Mouse (Mus musculus): ENCODE results near the gene Alyref.

Gene Alyref

DNA sequence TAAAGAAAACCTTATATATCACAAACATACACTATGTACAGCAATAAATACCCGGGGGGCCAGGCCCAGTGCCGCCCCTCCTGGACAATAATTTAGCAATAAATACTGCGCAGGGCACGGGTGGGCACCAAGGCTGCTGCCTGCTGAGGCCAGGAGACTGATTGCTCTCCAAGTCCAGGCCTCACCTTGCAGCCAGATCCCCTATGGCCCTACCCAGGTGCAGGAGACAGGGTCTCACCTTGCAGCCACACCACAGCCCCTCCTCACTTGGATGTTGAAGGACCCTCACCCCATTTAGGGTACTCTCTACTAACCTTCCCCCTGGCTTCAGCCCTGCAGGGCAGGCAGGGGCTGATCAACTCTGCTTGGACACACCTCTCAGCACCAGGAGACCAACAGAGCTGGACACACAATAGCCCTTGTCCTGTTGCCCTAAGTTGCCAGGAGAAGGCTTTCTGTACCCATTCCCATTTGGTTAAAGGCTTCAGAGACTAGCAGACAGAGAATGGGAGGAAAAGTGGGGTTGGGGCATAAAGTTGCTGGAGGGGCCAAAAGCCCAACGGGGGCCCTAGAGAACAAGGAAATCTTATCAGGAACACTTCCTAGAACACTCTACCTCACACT is 27.1 kb upstream of the Alyref start, which contains the start of gene Sirt7:
Sirt7 (minus strand) TSS at position 89 of the 624 bp plus-strand sequence.
- no peak for DNase-seq (ENCODE audit: low spot score)

DNA sequence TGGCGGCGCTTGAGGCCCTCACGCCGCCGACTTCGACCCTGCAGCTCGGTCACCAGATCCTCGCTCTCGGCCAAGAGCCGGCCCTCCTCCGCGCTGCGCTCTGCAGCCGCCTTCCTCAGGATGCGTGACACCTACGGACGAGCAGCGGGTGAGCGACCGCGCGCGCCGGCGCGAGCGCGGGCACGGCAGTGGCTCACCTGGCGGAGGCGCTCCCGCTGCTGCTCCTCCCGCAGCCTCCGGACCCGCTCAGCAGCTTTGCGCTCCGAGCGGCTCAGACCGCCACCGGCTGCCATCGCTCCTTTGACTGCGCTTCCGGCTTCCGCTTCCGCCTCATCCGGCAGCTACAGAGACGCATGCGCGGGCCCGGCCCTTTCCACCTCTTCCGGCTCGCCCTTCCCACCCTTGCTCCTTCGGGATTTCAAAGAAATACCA is 26.5 kb upstream of the Alyref start:
- peak; percentile 90 for DNase-seq (ENCODE audit: low spot score)

DNA sequence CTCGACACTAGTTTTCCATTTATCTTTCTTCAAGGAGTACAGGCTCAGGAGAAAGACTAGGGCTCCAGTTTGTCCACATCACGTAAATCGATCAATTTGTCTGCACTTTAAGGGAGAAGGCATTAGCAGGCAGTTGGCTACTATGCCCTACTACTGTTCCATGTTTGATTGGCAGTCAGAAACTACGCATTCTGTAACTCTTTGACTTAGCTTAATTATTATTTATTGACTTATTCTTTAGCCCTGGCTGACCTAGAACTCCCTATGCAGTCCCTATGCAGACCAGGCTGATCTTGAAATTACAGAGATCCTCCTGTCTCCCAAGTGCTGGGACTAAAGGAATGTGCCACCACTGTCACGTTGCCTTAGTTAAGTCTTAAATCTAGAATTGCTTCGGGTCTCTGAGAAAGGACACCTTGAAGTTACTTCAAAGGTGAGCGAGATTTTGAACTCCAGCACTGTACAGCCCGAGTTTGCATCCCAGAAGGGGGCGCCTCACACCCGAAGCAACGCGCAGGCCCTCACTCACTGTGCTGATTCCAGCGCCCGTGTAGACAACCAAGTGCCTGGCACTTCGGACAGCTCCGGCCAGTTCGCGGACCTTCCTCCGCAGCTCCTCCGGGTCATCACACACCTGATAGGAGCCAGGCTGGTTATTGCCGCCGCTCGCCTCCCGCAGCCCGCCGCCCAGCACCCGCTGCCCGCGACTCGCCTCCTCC is 26.0 kb upstream of the Alyref start:
- peak; percentile 84 for DNase-seq (ENCODE audit: low spot score)

DNA sequence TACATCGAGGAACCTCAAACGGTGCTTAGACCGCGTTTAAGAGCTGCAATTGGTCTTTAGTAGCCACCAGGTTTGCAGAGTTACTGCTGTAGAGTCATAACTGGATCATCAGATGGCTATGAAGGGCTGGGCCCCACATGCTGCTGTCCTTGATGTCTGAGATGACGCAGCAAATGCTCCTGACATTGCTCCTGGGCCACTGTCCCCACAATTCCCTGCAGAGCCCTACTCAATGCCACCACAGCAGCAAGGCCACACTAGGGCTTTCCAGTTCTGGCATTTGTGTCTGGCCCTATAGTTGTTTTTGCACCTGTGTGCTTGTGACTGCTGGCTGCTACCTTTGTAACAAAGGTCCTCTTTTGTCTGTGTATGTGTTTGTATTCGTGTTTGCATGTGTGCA is 24.6 kb upstream of the Alyref start:
- DNase-seq (ENCODE audit: low spot score) = no peak

DNA sequence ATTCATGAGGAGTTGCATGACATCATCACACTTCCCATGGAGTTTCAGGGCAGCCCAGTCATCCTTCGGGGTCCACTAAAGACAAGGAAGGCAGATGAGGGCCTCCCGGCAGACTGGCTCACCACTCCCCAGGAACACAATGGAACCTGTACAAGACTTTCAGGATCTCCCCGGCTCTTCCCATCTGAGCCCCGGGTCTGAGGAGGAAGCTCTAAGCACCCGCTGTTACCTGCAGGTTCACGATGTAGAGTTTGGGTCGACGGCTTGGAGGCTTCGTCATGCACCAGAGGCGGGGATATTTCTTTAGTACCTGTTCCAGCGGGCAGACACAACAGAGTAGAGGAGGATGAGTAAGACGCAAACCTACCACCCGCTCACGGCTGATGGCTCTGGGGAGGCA is 22.0 kb upstream of the Alyref start:
- no peak for DNase-seq (ENCODE audit: low spot score)

DNA sequence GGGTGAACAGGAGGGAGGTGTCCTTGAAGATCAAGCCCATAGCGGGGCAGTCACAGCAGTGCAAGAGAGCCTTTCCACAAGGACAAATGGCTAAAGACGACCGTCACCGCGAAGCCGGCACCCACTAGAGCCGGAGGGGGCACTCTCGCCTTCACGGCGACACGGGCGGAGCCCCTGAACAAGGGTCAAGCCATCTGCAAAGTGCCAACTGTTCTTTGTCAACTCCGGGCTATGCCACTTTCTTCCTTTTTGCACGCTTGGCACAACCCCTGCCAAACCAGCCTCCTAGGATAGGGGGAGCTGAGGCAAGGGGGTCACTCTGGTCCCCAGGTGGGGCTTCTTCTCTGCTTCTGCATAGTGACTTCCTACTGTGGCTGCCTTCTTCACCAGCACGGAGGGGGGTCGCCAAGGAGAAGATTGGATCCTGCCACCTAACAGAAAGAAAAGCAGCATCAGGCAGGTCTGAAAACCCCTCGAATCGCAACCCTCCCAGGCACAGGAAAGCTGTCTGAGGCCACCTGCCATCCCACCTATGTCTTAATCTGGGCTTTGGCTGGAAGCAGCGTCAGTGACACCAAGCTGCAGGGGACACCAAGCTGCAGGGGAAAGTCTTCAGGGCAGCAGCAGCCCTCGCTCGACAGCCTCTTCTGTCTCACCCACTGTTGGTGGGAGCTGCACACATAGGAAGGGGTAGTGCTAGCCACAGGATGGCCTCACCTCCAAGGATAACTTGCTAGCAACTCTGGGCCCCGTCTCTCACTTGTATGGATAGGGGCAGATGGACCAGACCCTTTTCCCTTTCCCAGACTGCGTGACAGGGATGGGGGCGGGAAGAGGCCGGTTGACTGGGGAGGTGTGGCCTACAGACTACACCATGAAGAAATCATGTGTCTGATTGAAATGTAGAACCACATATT is 20.7 kb upstream of the Alyref start:
- no peak for DNase-seq (ENCODE audit: low spot score)

DNA sequence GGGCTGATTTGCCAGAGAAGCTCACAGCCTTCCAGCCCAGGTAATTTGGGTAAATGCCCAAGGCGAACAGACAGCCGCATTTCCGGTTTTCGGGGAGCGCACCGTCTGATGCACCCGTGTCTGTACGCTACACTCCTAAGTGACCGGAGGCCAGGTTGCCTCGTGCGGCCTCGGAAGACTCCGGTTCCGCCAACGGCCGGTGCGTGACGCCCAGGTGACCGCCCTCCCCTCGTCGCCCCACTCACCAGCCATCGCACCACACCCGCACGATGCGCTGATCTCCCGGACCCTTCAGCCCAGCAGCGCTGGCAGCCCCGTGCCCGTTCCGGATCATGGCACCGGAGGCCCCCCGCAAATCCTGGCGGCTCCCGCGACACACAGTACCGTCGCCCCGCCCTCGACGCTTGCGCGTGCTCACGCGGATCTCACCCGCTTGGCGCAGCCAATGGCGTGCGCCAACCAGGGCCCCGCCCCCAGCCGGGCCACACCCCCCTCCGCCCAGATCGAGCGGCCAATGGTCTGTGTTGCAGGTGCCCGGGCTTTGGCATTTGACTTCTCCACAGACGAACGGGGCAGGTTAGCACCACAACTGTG is 19.5 kb upstream of the Alyref start, which contains the start of gene Pcyt2:
Pcyt2 (minus strand) TSS at position 418 of the 594 bp plus-strand sequence.
- peak; percentile 96 for DNase-seq (ENCODE audit: low spot score)

DNA sequence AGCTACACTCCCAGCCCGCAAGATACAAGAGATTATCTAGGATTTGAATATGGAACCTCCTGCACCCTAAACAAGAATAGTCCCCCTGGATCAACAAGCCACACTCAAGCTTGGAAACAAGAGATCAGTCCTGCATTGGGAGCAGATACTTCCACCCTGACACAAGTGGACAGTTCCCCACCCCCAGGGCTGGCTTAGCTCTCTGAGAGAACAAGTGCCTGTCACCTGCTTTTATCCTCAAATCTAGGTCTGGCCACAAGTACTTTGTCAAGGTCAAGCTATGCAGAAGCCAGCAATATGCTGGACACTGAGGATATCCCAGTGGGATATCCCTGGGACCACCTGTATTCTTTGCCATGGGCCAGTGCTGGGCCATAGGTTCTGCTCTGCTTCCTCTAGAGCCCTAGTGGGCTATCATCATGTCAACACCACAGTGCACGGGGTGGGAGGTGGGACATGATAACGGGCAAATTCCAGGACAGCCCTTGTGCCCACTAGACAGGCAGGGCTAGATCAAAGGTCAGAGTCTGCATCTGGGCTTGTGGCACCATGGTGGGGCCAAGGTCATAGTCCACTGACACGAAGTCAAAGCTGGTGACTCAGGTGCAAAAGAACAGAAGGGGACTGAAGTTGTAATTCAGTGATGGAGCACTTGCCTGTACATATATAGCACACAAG is 18.6 kb upstream of the Alyref start:
- DNase-seq (ENCODE audit: low spot score) = no peak

DNA sequence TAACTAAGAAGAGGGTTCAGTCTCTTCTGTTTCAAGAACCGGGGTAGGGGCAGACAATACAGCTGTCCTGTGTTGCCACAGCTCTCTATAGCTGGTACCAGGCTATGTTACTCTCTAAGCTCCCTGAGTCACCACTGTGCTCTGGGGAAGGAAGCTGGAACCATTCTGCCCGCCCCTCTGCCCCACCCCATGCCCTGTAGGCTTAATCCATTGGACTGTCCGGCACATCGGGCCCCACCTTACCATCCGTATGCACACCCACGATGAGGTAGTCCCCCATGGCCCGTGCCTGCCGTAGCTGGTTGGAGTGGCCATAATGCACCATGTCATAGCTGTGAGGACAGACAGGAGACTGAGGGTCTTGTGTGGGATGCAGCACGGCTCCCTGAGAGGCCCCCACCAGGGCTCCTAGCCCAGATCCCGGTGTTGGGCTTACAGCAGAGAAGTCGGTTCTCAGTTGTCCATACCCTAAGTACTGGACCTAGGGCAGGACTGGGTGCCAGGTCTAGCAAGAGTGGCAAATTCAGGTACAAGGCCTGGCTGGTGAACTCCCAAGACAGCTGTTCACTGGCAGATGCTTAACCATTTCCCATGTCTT is 17.5 kb upstream of the Alyref start:
- DNase-seq (ENCODE audit: low spot score) = peak; percentile 40

DNA sequence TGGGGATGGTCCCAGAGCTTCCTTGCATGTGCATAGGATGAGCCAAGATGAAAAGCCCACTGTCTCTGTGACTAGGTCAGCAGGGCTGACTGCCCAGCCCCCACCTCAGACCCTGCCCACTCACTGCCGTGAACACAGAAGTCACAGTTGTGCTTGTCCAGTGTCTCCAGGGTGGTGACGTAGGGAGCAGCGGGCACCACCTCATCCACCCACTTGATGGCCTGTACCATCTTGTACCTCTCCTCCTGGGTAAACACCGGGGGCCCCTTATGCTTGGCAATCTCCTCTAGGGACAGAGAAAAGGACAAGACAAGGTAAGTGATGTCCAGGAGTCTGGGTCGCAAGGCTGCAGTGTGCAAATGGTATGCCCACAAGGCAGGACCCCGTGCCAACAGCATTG is 17.0 kb upstream of the Alyref start:
- DNase-seq (ENCODE audit: low spot score) = peak; percentile 40

DNA sequence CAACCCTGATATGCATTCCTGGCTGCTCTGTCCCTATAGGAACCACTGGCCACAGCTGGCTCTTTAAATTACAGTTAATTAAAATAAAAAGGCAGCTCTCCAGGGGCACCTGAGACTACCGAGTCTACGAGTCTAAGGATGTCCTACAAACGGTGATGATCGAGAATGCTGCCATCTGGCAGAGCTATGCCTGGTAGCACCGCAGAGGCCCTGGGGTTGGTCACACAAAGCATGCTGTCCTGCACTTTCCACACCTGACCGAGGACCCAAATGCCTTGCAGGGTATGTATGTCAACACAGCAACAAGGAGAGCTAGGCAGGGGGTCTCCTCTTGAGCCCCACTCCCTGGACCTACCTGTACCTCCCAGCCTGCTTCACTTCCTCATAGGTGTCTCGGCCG is 15.8 kb upstream of the Alyref start:
- DNase-seq (ENCODE audit: low spot score) = peak; percentile 39

DNA sequence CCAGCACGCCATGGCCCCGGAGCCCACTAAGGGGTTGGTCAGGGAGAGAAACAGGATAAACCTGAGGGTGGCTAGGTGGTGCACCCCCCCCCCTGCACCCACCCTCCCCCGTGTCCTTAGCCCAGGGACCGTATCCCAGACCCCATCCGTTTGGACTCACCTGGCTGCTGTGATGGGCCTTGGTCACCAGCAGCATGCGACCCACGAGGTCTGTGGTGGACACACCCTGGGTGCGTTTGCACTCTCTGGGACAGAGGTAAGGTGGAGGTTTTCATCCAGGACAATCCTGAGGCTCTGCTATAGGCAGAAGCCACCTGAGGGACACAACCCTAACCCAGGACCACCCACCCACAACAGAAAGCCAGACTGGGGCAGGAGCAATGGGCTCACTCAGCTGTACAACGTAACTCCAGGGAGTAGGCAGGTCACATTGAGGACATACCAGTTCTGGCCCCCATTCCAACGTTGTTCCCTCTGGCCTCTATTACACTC is 15.4 kb upstream of the Alyref start:
- peak; percentile 40 for DNase-seq (ENCODE audit: low spot score)

DNA sequence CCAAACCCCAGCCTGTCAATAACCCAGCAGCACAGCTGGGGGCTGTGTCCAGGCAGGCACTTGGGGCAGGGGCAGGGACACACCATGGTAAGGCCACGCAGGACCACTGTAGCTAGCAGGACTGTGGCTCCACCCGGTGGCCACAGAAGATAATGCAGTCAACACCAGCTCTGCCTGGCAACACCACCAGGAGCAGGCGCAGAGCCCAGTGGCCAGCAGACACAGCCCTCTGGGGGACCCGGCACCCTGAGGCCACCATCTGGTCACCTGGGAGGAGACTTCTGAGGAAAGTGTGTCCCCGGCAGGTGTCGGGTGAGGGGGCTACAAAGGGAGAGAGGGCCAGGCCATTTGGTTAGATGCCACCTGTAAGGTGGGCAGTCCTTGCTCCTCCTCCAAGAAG is 14.6 kb upstream of the Alyref start:
- DNase-seq (ENCODE audit: low spot score) = peak; percentile 86

DNA sequence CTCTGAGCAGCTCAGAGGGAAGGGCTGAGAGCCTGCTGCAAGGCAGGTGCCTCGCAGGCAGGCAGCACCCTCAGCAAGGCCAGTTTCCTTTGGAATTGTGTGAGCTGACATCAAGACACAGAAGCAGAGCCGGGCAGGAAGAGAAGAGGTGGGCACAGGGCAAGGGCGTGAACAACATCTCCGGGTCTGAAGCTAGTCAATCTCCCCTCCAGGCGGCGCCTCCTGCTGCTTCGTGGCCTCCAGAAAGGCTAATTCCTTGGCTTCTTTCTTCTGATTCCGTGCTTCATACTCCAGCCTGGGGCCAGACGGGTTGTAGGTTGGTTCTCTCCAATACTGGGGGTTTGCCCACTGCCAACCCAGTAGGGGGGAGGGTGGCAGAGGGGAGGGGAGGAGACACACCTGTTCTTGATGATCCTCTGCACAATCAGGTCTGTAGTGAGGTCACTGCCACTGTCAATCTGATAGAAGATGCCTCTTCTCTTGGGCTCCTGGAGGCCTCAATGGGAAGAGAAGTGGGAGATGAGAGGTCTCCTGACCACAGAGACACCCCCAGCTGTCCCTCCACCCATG is 12.4 kb upstream of the Alyref start:
- no peak for DNase-seq (ENCODE audit: low spot score)

DNA sequence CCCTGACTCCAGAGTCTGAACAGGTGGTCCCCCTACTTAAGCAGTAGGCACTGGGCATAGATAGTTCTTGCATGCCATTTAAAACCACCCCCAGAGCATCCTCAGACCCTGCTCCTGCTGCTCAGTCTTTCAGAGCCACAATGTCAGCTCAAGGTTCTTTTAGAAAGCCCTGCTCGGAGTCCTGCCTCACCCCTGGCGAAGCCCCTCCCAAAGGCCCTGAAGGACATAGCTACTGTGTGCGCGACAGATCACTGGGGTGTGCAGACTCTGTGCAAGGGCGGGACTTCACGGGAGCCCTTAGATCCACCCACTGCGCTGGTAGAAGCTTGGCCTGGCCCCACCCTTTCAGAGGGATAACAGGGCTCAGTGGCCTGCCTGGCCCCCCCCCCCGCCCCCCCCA is 11.1 kb upstream of the Alyref start:
- peak; percentile 45 for DNase-seq (ENCODE audit: low spot score)

DNA sequence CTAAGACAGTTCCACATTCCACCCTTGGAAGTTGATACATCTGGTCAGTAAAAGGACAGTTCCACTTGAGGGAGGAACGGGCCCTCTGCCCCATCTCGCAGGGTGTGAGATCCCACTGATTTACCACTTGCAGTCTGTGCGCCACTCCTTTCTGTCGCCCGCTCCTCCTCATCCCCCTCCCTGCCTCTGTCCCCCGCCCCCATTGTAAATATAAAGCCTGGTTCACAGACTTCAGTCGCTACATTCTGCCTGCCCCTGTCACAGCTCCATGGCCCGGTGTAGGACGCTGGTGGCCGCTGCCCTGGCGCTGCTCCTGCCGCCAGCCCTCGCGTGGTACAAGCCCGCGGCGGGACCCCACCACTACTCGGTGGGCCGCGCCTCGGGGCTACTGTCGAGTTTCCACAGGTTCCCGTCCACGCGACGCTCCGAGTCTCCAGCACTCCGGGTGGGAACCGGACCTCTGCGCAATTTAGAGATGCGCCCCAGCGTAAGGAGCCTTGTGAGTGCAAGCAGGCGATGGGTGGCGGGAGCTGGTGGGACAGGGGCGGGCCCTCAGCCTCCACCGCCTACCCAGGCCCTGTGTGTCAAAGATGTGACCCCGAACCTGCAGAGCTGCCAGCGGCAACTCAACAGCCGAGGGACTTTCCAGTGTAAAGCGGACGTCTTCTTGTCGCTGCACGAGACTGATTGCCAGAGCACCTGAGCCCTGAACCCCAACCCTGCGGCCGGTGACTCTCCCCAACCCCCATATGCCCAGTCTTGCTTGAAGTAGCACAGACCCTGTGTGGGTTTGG is 10.3 kb upstream of the Alyref start, which contains the start of gene Npb:
Npb (plus strand) TSS at position 237 of the 794 bp plus-strand sequence.
- DNase-seq (ENCODE audit: low spot score) = peak; percentile 51

DNA sequence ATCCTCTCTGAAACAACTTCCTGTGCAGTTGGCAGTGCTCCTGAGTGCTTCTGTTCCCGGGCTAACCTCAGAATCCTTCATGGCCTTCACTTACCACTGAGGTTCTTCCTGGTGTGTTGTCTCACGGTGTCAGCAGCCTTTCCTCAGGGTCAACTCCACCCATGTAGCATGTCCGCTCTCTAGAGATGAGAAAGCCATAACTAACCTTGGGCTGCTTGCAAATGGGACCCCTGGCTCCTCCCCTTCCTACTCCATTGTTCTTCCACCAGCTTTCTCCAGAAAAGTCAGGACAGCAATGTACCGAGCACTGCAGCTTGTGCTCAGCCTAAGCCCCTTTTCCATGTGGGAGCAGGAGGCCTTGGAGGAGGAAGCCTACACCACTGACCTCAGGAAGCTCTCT is 8.6 kb upstream of the Alyref start:
- no peak for DNase-seq (ENCODE audit: low spot score)

DNA sequence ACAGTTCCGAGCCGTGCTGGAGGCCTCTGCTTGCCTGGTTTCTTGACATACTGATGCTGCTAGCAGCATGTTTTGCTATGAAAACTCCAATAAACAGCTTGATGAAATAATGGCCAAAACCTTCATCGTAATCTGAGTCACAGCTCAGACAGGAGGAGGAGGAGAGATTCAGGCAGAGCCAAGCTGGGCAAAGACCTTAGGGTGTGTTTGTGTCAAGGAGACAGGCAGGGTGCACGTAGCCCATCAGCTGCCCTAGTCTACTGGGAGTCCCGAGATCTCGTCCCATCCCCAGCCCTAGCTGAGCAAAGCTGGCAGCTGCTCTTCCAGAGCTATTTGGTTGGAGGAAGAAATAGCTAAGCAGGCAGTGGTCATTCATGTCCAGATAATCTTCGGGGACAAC is 7.5 kb upstream of the Alyref start:
- no peak for DNase-seq (ENCODE audit: low spot score)

DNA sequence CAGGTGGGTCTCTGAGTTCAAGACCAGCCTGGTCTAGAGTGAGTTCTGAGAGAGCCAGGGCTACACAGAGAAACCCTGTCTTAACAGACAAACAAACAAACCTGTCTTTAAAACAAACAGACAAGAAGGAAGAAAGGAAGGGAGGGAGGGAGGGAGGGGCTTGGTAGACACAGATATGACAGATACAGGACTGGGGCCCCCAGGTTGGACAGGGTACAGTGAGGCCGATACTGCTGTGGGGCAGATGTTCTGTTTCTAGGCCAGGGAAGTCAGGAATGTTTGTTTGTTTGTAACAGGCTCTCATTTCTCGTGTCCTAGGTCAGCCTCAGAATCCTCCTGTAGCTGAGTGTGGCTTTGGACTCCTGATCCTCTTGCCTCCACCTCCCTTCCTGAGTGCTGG is 5.4 kb upstream of the Alyref start:
- no peak for DNase-seq (ENCODE audit: low spot score)

DNA sequence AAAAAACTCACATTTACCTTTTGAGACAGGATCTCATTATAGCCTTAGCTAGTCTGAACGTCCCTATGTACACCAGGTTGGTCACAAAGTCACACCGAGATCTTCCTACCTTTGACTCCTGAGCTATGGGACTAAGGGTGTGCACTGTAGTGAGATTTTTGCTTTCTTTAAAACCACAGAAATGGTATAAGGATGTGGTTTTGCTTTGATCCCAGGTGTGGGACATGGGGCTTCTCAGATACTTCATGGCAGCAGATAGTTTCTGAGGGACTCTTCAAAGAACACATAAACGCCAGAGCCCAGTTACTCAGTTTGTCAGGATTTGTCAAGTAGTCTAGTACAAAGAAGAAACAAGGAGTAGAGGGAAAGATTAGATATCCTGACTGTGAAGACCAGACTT is 2.6 kb upstream of the Alyref start:
- no peak for DNase-seq (ENCODE audit: low spot score)

Measured in testis, postnatal 10 days (tissue).